Mouse (Mus musculus): Measurements from ENCODE around the gene B4galt4.
"Not testable (repeated sequence)": the region's sequence is repeated elsewhere in the genome, so short reads cannot be mapped to it uniquely, and the experiment has no call there.

Gene B4galt4

DNA sequence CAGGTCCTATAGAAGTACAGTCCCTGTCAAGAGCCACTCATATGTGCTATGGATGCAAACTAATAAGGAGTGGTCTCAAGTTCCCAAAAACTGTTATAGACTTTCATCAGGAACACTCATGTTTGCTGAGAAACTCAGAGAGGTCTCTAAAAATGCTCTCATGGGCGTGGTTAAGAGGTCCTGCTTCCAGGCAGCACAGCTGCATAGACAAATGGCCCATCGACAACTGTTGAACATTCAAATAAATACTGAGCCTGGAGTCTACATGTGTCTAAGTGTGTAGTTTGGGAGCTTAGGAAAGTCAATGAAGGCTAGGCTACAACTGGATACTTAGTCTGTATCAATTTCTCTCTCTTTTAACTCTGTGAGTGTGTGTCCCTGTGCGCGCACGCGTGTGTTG is 29.1 kb downstream of the B4galt4 start:
- no peak for DNase-seq

DNA sequence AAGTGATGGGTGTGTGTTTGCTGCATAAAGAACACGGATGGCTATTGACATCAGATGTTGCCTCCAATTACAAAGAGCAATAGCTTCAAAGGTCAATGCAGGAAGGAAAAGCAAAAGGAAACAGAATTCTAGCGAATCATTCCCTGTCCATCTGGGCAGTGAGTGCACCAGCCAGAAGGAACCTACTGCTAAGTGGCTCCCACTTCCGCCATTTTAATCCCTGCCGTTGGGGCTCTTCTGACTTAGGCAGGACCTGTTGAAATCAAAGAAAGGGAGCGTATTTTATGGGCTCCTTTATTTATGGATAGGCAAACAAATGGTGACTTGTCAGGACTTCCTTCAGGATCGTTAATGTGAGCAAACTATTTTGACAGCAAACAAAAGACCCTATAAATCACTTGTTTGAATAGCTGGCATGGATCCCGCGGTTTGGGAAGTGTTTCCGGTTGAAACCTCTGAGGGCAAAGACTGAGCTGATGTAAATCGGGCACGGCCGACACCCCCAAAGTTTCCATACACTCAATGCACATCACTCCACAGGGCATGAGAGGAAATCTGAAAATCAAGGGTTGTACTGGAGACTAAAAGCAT is 30.9 kb downstream of the B4galt4 start:
- DNase-seq, result no peak

DNA sequence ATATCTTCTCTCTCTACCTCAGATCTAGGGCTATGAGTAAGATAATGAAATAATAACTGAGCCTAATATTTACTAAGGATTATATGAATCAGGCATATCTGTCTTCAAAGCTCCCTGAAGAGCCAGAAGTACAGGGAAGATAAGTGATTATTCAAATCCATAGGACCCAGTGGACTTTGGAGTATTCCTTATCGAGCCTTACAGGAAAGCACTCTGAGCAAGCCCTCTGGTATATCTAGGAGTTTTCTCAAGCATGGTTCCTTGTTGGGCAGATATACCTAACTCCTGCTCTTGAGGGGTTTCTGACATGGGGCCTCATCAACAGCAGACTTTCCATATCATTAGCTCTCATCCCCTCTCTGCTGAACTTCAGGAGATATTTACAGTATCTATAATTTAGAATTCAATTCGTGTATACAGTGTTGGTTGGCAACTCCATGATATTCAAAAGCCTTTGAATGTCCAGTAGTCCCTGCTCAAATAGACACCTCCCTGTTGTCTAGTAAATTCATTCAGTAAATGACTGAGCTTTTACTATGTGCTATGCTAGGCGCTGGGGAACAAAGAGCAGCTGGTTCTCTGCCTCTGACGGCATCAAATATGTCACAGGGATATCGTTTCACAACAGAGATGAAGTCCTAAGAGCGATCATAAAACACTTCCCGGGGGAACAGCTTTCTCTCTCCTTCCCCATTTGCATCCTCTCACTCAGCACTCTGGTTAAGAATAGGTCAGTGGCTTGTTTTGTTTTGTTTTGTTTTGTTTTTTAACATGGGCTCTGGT is 33.1 kb downstream of the B4galt4 start:
- DNase-seq, result no peak

- no peak for DNase-seq
These were observed 34.3 kb downstream of the B4galt4 start for GRCm38 (mm10) chr16:38776342-38776741.

- no peak for DNase-seq
These were observed 39.0 kb downstream of the B4galt4 start for GRCm38 (mm10) chr16:38780960-38781572.

- no peak for DNase-seq
These were observed 39.9 kb downstream of the B4galt4 start for GRCm38 (mm10) chr16:38781946-38782345.

DNA sequence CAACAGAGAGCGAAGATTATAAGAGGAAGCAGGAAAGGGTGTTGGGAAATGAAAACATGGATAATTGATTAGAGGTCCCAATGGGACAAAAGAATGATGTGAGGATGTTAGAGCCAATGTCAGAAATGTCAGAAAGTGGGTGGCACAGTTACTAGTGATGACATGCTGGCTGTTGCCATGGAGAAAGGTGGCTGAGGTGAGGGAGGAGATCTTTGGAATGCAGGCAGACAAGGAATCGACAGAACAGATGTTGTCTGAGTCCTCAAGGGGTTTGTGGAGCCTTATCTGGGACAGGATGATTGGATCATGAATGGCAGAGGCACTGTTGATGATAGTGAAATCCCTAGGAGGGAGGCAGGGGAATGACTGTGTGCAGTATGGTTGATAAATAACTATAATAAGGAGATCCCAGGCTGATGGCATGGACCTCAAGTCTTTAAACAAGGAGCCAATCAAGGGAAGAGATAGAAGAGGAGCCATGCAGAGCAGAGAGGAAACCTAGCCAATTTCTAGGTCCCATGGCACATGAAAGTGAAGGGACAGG is 40.5 kb downstream of the B4galt4 start:
- DNase-seq, result no peak

- DNase-seq, result no peak
These were observed 43.2 kb downstream of the B4galt4 start for GRCm38 (mm10) chr16:38785301-38785700.

- no peak for DNase-seq
These were observed 47.0 kb downstream of the B4galt4 start for GRCm38 (mm10) chr16:38789016-38789415.

- no peak for DNase-seq
These were observed 47.9 kb downstream of the B4galt4 start for GRCm38 (mm10) chr16:38789966-38790365.

DNA sequence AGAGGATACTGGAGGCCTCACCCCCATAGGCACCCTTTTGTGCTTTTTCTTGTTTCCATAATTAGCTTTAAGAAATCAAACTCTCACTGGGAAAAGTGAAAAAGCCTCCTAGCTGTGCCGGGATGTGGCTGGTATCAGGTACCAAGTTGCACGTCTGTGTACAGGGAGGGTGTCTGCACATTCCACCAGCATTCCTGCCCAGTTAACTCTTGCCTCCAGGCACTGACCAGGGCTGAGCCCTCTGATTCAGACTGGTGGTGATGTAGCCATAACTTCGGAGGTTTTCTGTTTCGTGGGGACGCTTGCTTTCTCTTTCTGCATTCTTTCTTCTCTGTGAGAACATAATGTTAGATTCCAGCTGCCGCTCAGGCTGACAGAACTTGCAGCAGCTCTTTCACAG is 51.1 kb downstream of the B4galt4 start:
- no peak for DNase-seq

DNA sequence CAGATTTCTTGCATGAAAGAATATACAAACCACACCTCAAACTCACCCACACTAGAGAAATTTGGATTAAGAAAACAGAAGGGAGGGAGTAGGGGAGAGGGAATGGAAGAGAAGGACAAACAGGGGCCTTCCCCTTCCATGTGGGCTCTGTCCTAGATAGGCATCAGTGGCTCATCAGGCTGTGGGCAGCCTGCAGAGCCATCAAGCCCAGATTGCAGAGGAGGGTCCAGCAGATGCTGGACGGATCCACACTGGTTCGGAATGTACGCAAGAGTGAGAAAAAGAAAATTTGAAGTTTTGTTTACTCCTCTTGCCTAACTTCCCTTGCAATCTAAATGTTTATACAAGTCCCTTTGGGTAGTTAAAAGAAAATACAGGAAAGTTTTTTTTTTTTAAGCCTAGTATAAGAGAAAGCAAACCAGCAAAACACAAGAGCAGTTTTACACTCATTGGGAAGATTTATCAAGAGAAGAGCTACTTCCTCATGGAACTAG is 56.9 kb downstream of the B4galt4 start:
- DNase-seq, result no peak

DNA sequence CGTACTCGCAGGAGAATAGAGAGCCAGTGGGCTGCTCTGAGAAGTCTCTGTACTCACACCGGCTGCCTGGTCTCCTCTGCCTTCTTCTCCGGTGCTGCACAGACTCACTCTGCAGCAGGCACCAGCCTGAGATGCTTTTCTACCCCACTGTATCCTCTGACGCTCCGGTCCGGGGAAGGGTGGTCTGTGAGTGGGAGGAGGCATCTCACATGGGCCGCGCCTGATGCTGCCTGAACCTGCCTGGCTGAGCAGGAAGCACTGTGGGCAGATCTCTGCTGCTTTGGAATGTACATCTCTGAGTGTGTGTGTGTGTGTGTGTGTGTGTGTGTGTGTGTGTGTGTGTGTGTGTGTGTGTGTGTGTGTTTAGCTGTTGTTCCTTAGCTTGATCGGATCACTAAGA is 58.0 kb downstream of the B4galt4 start, which contains the start of gene Upk1b:
Gene Upk1b (minus strand): TSS at position 238 of the 400 bp plus-strand sequence.
- DNase-seq, result no peak

GRCm38 (mm10) chr16:38807796-38808195 is 65.7 kb downstream of the B4galt4 start:
- DNase-seq, result not testable (repeated sequence)

DNA sequence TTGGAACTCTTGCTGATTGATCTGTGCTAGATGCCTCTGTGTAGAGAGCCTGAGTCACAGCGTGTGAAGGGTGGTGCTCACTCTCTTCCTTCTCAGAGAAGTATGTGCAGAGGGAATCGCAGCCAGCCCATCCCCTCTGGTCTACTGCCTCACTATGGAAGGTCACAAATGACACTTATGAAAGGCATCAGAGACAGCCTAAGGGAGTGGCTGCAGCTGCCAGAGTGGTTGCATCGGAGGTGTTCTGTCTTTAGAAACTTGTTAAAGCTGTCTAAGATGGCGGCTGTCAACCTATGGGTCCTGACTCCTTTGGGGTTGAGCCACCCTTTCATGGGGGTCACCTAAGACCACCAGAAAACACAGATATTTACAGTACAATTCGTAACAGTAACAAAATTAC is 68.1 kb downstream of the B4galt4 start:
- DNase-seq, result no peak

DNA sequence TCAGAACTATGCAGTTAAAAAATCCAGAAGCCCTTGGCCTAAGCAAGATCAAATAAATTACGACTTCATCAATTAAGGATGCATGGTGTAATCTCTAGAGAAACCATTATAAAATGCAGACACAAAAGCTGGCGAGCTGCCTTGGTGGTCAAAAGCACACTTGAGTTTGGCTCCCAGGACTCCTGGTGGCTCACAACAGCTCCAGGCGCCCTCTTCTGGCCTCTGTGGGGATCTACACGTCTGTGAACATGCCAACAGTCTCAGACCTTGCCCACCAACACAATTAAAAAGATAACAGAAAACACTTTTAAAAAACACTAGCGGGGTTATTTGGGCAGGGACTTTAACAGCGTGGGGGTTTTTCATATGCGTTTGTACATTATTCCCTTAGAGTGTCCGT is 70.5 kb downstream of the B4galt4 start:
- DNase-seq, result peak; percentile 8

Data from cerebellum, adult 9-10 months (tissue).